Mouse (Mus musculus): Measurements from ENCODE around the gene Polr3b. TPM values are rescaled to one million over a fixed set of nuclear protein-coding genes. Genes with fewer than 3 reads are reported as not detected.

Polr3b gene
- polyA plus RNA-seq, 1 experiment from 2014 or later: 13.5 TPM

DNA sequence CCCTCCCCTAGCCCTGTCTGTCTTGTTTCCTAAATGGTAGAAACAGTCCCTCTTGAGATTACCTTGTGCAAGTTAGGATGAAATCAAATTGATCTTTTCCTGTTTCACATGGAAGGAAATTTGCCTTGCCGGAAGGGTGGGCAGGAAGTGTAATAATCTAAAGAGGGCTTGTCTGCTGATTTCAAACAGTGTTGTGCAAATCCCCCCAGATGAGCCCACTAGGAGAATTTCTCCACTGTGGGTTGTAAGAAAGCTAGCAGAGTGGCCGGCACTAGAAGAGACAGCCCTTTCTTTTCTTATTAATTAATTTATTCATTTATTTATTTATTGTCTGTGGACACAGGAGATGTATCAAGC is 36.8 kb upstream of the Polr3b start:
- no peak overlapping the region for H3K4me2 ChIP-seq
- H3K4me3 ChIP-seq (replicated peaks): no peak overlapping the region
- 83% methylated on average over 2 of the region's 2 CpGs for WGBS
- H3K9me3 ChIP-seq (replicated peaks): no peaks in the 10 kb centered on the region
- no peak overlapping the region for H3K27ac ChIP-seq (replicated peaks)
- H3K4me1 ChIP-seq: no peaks in the 10 kb centered on the region
- no peaks in the 10 kb centered on the region for H3K27me3 ChIP-seq (replicated peaks)
- no peak overlapping the region for H3K9ac ChIP-seq (replicated peaks)
- no peak for ATAC-seq (ENCODE audit: low FRiP score)
- peaks cover 9% of the 10 kb centered on the region for H3K36me3 ChIP-seq

DNA sequence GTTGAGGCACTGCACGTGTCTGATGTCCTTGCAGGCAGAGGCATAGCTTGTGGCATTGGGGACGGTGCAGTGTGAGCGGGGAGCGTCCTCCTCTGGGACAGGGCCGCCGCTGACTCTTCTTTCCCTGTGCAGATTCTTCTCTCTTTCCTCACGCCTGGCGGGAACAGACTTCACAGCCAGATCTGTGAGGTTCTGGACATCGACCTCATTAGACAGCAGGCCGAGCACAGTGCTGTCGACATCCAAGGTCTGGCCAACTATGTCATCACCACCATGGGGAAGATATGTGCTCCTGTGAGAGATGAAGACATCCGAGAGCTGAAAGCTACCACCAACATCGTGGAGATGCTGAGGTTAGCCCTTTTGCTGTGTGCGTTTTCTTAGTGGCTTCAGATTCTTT is 31.1 kb upstream of the Polr3b start:
- Histone ChIP-seq H3K9me3 (replicated peaks) (no peaks in the 10 kb centered on the region), H3K4me1 (no peaks in the 10 kb centered on the region), H3K9ac (replicated peaks) (no peak overlapping the region), H3K4me3 (replicated peaks) (no peak overlapping the region), H3K4me2 (no peak overlapping the region), H3K27ac (replicated peaks) (no peak overlapping the region), H3K27me3 (replicated peaks) (no peaks in the 10 kb centered on the region), H3K36me3 (peaks cover 29% of the 10 kb centered on the region)
- ATAC-seq (ENCODE audit: low FRiP score): no peak
- WGBS: 87% methylated on average over 14 of the region's 14 CpGs

DNA sequence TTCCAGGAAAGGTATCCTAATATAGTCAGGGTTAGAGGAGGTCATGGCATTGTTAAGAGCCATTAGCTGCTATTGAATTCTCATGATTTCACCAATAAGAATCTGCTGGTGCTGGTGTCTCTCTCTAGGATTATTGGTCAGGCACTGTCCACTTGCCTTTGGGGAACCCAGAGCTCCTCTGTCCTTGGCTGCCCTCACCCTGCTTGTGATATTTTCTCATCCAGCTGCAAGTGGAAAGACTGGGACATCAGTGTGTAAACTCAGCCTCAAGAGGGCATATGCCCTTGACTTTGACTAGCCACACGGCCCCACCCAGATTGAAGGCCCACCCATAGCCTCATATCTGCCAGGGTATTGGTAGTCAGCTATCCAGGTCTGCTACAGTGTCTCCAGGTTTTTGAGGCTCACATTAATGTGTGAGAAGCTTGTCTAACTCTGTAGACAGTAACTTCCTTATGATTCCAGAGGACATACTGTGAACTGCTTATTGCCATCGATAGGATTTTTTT is 30.4 kb upstream of the Polr3b start:
- Histone ChIP-seq H3K4me3 (replicated peaks) (no peak overlapping the region), H3K27ac (replicated peaks) (no peak overlapping the region), H3K27me3 (replicated peaks) (no peaks in the 10 kb centered on the region), H3K4me2 (no peak overlapping the region), H3K9me3 (replicated peaks) (no peaks in the 10 kb centered on the region), H3K9ac (replicated peaks) (no peak overlapping the region), H3K4me1 (no peaks in the 10 kb centered on the region), H3K36me3 (peaks cover 29% of the 10 kb centered on the region)
- 92% methylated on average over 2 of the region's 2 CpGs for WGBS
- no peak for ATAC-seq (ENCODE audit: low FRiP score)

DNA sequence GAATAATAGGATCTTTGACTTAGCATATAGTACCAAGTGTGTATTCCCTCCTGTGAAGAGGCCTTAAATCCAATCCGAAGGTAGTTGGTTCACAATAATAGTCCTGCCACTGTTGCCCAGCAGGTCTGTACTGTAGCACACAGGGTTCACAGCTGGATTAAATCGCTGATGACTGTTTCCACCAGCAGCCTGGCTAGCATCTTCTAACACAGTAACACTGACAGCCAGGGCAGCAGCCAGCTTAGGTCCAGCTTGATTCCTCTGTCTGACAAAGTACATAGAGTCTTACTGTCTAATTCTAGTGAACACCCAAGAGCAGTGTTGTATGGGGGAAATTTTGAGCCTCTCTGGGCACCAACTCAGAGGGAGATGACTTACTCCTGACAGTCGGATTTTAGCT is 29.3 kb upstream of the Polr3b start:
- no peaks in the 10 kb centered on the region for H3K9me3 ChIP-seq (replicated peaks)
- 64% methylated on average over 3 of the region's 3 CpGs for WGBS

DNA sequence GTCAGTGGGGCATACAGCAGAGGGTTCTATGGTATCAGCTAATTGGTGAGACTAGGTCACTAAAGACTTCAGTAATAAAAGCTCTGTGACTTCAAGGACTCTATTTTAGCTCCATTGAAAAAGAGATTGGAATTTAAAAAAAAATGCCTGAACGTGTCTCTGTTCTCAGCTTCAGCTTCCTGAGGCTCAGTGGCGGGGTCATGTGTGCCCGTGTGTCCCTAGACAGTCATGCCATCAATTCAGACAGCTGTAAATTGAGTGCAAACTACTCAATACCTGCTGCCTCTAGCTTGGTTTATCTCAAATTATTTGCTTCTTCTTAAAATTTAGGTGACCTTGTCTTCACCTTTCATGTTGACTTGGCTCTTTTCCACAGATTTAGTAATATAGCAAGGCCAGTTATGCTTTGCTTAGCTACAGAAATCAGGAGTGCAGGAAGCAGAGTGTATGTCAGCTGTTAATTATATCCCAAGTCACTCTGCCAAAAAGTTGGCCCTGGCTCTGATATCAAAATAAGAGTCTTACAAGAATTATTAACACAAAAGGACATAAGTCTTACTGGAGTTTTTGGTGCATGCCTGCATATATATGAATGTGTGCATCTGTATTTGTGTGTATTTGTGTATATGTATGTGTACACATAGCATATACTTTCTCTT is 24.8 kb upstream of the Polr3b start:
- Histone ChIP-seq H3K4me2 (no peak overlapping the region), H3K9ac (replicated peaks) (no peak overlapping the region), H3K27me3 (replicated peaks) (no peaks in the 10 kb centered on the region), H3K27ac (replicated peaks) (no peak overlapping the region), H3K9me3 (replicated peaks) (no peaks in the 10 kb centered on the region), H3K36me3 (peaks cover 10% of the 10 kb centered on the region), H3K4me1 (no peaks in the 10 kb centered on the region), H3K4me3 (replicated peaks) (no peak overlapping the region)
- no peak for ATAC-seq (ENCODE audit: low FRiP score)
- 56% methylated on average over 3 of the region's 3 CpGs for WGBS

More for the DNA sequence above, 29.3 kb upstream of the Polr3b start:
- Histone ChIP-seq H3K4me3 (replicated peaks) (no peak overlapping the region), H3K27me3 (replicated peaks) (no peaks in the 10 kb centered on the region), H3K36me3 (peaks cover 26% of the 10 kb centered on the region), H3K4me1 (no peaks in the 10 kb centered on the region), H3K9ac (replicated peaks) (no peak overlapping the region), H3K4me2 (no peak overlapping the region), H3K27ac (replicated peaks) (no peak overlapping the region)
- no peak for ATAC-seq (ENCODE audit: low FRiP score)

DNA sequence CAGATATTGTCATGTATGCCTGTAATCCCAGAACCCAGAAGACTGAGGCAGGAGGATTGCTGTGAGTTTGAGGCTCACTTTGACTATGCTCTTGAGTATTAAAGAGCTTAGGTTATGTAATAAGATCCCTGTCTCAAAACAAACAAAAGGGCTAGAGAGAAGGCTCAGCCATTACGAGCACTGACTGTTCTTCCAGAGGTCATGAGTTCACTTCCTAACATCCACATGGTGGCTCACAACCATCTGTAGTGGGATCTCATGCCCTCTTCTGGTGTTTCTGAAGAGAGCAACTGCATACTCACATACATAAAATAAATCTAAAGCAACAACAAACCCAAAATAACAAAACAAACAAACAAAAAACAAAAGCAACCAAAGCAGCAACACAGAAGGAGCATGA is 23.9 kb upstream of the Polr3b start:
- Histone ChIP-seq H3K9ac (replicated peaks) (no peak overlapping the region), H3K4me3 (replicated peaks) (no peak overlapping the region), H3K4me1 (no peaks in the 10 kb centered on the region), H3K36me3 (peaks cover 8% of the 10 kb centered on the region), H3K27ac (replicated peaks) (no peak overlapping the region), H3K9me3 (replicated peaks) (no peaks in the 10 kb centered on the region), H3K27me3 (replicated peaks) (no peaks in the 10 kb centered on the region), H3K4me2 (no peak overlapping the region)
- no peak for ATAC-seq (ENCODE audit: low FRiP score)
- WGBS: 41% methylated on average over 1 of the region's 1 CpGs

DNA sequence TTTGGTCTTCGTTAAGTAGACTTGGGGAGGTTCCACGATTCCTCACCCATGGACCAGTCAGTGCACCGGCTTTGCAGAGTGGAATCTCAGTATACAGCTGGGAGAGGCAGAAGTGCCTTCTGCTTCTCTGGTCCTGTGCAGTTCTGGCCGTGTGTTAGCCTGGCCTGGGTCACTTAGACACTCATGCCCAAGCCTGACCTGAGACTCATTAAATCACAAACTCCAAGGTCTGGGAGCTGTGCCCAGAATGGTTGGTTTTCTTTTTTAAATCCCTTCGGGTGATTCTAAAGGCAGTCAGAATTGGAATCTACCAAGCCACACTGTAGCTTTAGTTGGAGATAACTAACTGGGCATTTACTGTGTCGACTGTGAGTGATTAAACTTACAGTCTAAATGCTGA is 22.0 kb upstream of the Polr3b start:
- no peaks in the 10 kb centered on the region for H3K27me3 ChIP-seq (replicated peaks)
- H3K27ac ChIP-seq (replicated peaks): no peak overlapping the region
- no peak overlapping the region for H3K9ac ChIP-seq (replicated peaks)
- ATAC-seq (ENCODE audit: low FRiP score): no peak
- 79% methylated on average over 6 of the region's 6 CpGs for WGBS
- no peaks in the 10 kb centered on the region for H3K9me3 ChIP-seq (replicated peaks)
- H3K4me3 ChIP-seq (replicated peaks): no peak overlapping the region
- H3K4me2 ChIP-seq: no peak overlapping the region
- no peaks in the 10 kb centered on the region for H3K4me1 ChIP-seq
- peaks cover 11% of the 10 kb centered on the region for H3K36me3 ChIP-seq

DNA sequence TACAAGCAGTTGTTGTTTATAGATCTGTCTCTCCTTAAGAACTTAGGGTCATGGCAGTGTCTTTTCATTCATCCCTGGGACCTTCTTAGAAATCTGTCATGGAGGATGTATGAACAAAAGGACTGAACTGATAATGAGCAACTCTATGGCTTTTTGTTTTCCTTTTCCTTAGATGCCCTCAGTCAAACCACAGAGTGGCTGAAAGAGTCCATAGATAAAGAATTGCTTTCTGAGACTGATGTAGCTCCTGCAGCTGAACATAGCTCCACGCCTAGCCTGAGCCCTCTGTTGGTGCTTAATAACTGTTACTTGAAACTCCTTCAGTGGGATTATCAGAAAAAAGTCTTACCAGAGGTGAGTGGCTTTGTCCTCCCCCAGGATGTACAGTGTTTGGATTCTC is 17.8 kb upstream of the Polr3b start:
- Histone ChIP-seq H3K27me3 (replicated peaks) (no peaks in the 10 kb centered on the region), H3K27ac (replicated peaks) (no peak overlapping the region), H3K4me2 (no peak overlapping the region), H3K9ac (replicated peaks) (no peak overlapping the region), H3K4me1 (no peaks in the 10 kb centered on the region), H3K4me3 (replicated peaks) (no peak overlapping the region), H3K9me3 (replicated peaks) (no peaks in the 10 kb centered on the region), H3K36me3 (peaks cover 30% of the 10 kb centered on the region)
- WGBS: 60% methylated on average over 1 of the region's 1 CpGs
- no peak for ATAC-seq (ENCODE audit: low FRiP score)

DNA sequence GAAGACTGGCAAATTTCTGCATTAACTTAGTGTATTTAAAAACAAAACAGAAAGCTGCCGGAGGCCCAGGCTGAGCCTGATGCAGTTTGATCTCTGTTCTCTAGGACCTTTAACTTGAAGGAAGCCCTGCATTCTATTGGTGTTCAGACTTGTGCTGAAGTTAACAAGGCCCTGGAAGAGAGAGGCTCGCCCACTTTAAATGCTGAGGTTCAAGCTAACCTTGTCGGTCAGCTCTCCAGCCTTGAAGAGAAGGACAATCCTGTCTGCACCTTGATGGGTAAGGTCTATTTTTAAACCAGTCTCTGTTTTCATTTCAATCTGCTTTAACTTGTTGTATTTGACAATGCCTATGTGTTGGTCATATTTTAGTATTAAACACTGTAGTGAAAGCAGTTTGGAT is 13.7 kb upstream of the Polr3b start:
- WGBS: 87% methylated on average over 3 of the region's 3 CpGs
- no peak for ATAC-seq (ENCODE audit: low FRiP score)
- no peaks in the 10 kb centered on the region for H3K9me3 ChIP-seq (replicated peaks)
- no peak overlapping the region for H3K27ac ChIP-seq (replicated peaks)
- no peaks in the 10 kb centered on the region for H3K4me1 ChIP-seq
- no peak overlapping the region for H3K9ac ChIP-seq (replicated peaks)
- no peaks in the 10 kb centered on the region for H3K27me3 ChIP-seq (replicated peaks)
- H3K36me3 ChIP-seq: peaks cover 25% of the 10 kb centered on the region
- no peak overlapping the region for H3K4me3 ChIP-seq (replicated peaks)
- H3K4me2 ChIP-seq: no peak overlapping the region

DNA sequence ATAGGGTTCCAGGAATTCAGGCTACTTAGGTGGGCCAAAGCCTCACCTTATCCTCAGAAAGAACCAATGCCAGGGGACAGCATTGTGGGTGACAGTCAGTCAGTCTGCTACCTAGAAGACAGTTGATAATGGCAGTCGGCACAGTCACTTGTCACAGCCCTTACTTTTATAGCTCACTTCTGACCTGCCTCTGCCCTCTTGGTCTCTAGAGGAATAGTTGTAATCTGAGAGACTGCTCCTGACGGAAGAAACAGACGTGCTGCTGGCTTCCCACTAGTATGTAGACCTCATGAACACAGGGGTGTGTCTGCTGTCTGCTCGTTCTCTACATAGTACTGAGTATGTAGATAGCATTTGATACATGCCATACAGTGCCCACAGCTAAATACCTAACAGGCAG is 11.8 kb upstream of the Polr3b start:
- Histone ChIP-seq H3K36me3 (peaks cover 17% of the 10 kb centered on the region), H3K4me1 (no peaks in the 10 kb centered on the region), H3K4me2 (no peak overlapping the region), H3K9me3 (replicated peaks) (no peaks in the 10 kb centered on the region), H3K27me3 (replicated peaks) (no peaks in the 10 kb centered on the region), H3K4me3 (replicated peaks) (no peak overlapping the region), H3K9ac (replicated peaks) (no peak overlapping the region), H3K27ac (replicated peaks) (no peak overlapping the region)
- ATAC-seq (ENCODE audit: low FRiP score): no peak
- WGBS: 47% methylated on average over 4 of the region's 4 CpGs

DNA sequence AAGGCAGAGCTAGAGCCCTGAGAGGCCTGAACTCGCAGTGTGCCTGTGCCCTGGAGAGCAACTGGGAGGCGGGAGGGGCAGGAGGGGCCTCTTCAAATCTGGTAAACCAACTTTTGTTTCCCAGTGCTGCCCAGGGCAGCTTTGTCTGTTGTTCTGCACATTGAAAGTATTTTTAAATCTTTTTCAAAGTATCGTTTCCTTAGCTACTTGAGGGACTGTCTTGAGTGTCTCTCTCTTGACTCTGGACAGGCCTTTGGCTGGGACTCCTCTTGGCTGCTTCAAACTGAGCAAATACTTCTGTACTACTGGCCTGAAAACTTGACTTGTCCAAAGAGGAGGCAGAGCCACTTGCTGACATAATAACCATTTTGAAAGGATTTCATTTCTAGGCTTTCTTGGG is 11.3 kb upstream of the Polr3b start:
- no peak for ATAC-seq (ENCODE audit: low FRiP score)
- WGBS: 80% methylated on average over 3 of the region's 3 CpGs
- peaks cover 12% of the 10 kb centered on the region for H3K36me3 ChIP-seq
- H3K9me3 ChIP-seq (replicated peaks): no peaks in the 10 kb centered on the region
- H3K27me3 ChIP-seq (replicated peaks): no peaks in the 10 kb centered on the region
- H3K4me2 ChIP-seq: no peak overlapping the region
- H3K27ac ChIP-seq (replicated peaks): no peak overlapping the region
- no peak overlapping the region for H3K9ac ChIP-seq (replicated peaks)
- no peak overlapping the region for H3K4me3 ChIP-seq (replicated peaks)
- no peaks in the 10 kb centered on the region for H3K4me1 ChIP-seq

DNA sequence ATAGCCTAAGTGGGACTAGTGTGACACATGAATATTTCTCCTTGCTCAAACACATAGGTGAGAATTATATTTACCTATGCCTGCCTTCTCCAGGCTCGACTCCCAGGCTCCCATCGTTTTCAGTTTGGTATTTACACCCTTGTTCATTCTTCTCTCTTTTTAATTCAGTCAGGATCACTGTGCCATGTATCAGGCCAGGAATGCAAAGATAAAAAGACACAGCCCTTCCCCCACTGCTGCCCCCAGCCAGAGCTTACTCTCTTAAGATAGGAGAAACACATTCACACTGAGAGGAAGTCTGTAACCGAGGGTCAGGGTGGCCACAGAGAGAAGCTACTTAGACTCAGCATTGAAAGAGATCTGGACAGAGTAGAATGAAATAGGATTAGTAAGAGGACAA is 10.4 kb upstream of the Polr3b start:
- WGBS: 61% methylated on average over 3 of the region's 3 CpGs
- Histone ChIP-seq H3K4me2 (no peak overlapping the region), H3K27me3 (replicated peaks) (no peaks in the 10 kb centered on the region), H3K4me1 (no peaks in the 10 kb centered on the region), H3K9ac (replicated peaks) (no peak overlapping the region), H3K9me3 (replicated peaks) (no peaks in the 10 kb centered on the region), H3K4me3 (replicated peaks) (no peak overlapping the region), H3K36me3 (peaks cover 6% of the 10 kb centered on the region; the same call in 1 of the 2 replicates), H3K27ac (replicated peaks) (no peak overlapping the region)
- ATAC-seq (ENCODE audit: low FRiP score): no peak

Data from neural tube, embryonic 15.5 days (tissue).